Mouse (Mus musculus): ENCODE data around the gene Fmn2. TPM values are rescaled to one million over a fixed set of nuclear protein-coding genes. Genes with fewer than 3 reads are reported as not detected.

Gene Fmn2
- polyA plus RNA-seq, 1 experiment = not detected

DNA sequence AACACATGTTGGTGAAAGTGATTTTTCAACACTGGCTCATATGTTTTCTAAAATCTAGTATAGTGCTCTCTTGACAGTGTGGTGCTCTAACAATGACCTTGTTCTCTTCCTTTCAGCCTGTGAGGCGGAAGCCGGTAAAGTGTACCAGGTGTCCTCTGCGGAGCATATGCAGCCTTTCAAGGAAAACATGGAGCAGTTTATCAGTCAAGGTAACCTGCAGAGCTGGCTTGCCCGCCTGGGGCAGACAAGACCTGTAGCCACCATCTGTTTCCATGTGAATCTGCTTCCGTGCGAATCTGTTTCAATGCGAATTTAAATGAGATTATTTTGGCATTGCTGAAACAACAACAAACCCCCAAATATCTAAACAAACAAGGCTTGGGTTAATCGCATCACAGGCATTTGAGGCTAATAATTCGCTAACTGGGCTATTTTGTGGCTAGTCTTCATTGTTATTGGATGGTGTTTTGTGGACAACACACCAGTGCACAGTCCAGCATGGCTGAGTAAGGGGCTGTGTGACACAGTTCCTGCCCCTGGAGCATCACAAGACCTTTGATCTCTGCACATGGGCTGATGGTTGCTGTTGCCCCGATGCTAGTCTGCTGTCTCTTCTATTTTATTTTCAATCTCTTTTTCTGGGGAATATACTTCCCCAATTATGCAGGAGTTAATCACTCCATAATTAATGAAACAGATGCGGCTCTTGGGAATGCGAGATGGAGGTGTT, 218.3 kb downstream of the Fmn2 start:
- Histone ChIP-seq H3K79me3 (ENCODE audit: low read depth) (no peaks in the 10 kb centered on the region), H3K79me2 (ENCODE audit: control insufficient read depth, insufficient read depth) (no peaks in the 10 kb centered on the region), H3K27me3 (ENCODE audit: control insufficient read depth, insufficient read depth, insufficient read length) (no peaks in the 10 kb centered on the region), H3ac (ENCODE audit: control insufficient read depth, insufficient read length, low read depth) (no peak overlapping the region), H3K4me3 (ENCODE audit: insufficient read depth, poor library complexity, severe bottlenecking) (no peak overlapping the region), H3K36me3 (ENCODE audit: control insufficient read depth, insufficient read depth) (no peaks in the 10 kb centered on the region)
- TF ChIP-seq FOSL1 (IDR thresholded peaks at IDR 0.05; ENCODE audit: insufficient read depth, low read length, poor library complexity, severe bottlenecking) (no peak), CTCF (IDR thresholded peaks at IDR 0.05; ENCODE audit: control insufficient read depth, insufficient read depth, insufficient read length) (no peak), MAX (IDR thresholded peaks at IDR 0.05) (no peak), MYOG (IDR thresholded peaks at IDR 0.05; ENCODE audit: control insufficient read depth, extremely low read depth, insufficient read length) (no peak), CEBPB (IDR thresholded peaks at IDR 0.05; ENCODE audit: low read depth) (no peak), MYOD1 (IDR thresholded peaks at IDR 0.05; ENCODE audit: control insufficient read depth, insufficient read length, low read depth) (no peak), USF1 (IDR thresholded peaks at IDR 0.05; ENCODE audit: low read depth) (no peak)

DNA sequence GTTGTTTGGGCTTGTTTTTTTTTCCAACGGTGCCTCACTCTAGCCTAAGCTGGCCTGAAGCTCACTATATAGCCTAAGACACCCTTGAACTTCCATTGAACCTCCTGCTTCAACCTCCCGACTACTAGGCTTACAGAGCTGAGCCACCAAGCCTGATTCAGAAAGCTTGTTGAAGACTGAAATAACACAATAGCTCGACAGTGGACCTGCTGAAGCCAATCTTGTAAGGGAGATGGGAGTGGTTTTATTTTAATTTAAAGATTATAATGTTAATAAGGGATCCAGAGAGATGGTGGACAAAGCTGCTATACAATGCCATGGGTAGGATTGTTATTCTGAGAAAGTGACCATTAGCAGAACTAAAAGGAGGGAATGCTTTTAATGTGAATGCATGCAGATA, 227.1 kb downstream of the Fmn2 start:
- Histone ChIP-seq H3K4me3 (ENCODE audit: insufficient read depth, poor library complexity, severe bottlenecking) (no peak overlapping the region), H3K27me3 (ENCODE audit: control insufficient read depth, insufficient read depth, insufficient read length) (no peaks in the 10 kb centered on the region), H3K79me3 (ENCODE audit: low read depth) (no peaks in the 10 kb centered on the region), H3K79me2 (ENCODE audit: control insufficient read depth, insufficient read depth) (no peaks in the 10 kb centered on the region), H3ac (ENCODE audit: control insufficient read depth, insufficient read length, low read depth) (no peak overlapping the region), H3K36me3 (ENCODE audit: control insufficient read depth, insufficient read depth) (no peaks in the 10 kb centered on the region)
- TF ChIP-seq CEBPB (IDR thresholded peaks at IDR 0.05; ENCODE audit: low read depth) = no peak
- no peak for TF ChIP-seq MAX (IDR thresholded peaks at IDR 0.05)
- TF ChIP-seq FOSL1 (IDR thresholded peaks at IDR 0.05; ENCODE audit: insufficient read depth, low read length, poor library complexity, severe bottlenecking) = no peak
- TF ChIP-seq MYOD1 (IDR thresholded peaks at IDR 0.05; ENCODE audit: control insufficient read depth, insufficient read length, low read depth) = no peak
- TF ChIP-seq CTCF (IDR thresholded peaks at IDR 0.05; ENCODE audit: control insufficient read depth, insufficient read depth, insufficient read length) = no peak

DNA sequence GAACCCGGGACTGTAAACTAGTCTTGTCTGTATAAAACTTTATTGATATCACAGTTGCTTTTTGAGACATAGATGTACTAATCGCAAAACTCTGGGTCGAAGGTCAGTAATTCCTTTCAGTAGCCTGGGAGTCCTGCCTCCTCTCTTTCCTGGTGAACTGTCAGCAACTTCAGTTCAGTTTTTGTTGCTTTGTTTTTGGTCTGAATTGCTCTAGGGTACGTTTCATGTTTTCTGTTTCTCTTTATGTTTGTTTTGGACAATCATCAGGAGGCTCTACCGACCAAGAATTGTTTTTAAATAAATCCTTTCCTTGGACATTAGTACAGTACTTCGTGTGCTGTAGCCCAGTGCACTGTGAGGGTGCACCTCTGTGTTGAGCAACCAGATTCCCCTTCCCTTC, 231.1 kb downstream of the Fmn2 start:
- Histone ChIP-seq H3K27me3 (ENCODE audit: control insufficient read depth, insufficient read depth, insufficient read length) (no peaks in the 10 kb centered on the region), H3ac (ENCODE audit: control insufficient read depth, insufficient read length, low read depth) (no peak overlapping the region), H3K79me2 (ENCODE audit: control insufficient read depth, insufficient read depth) (no peaks in the 10 kb centered on the region), H3K36me3 (ENCODE audit: control insufficient read depth, insufficient read depth) (no peaks in the 10 kb centered on the region), H3K79me3 (ENCODE audit: low read depth) (no peaks in the 10 kb centered on the region), H3K4me3 (ENCODE audit: insufficient read depth, poor library complexity, severe bottlenecking) (no peak overlapping the region)
- no peak for TF ChIP-seq CTCF (IDR thresholded peaks at IDR 0.05; ENCODE audit: control insufficient read depth, insufficient read depth, insufficient read length)
- no peak for TF ChIP-seq MAX (IDR thresholded peaks at IDR 0.05)

DNA sequence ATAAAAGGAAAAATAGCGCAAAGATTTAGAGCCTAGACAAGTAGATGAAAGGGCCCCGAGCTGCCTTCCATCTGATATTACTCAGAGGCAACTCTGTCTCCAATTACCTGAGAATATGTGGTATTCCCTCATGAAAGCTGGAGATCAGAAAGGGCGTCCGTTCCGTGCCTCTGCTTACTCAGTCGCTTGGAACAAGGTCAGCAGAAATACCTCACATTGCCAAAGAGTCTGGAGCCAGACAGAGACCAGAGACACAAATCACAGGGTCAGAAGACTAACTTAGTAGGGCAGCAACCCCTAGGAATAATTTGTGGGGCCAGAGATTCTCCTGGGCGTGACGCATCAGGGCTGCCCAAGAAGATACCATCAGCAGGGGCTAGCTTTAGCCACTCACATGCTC, 237.3 kb downstream of the Fmn2 start:
- no peak overlapping the region for H3K4me3 ChIP-seq (ENCODE audit: insufficient read depth, poor library complexity, severe bottlenecking)
- no peaks in the 10 kb centered on the region for H3K79me2 ChIP-seq (ENCODE audit: control insufficient read depth, insufficient read depth)
- TF ChIP-seq CTCF (IDR thresholded peaks at IDR 0.05; ENCODE audit: control insufficient read depth, insufficient read depth, insufficient read length) = no peak
- no peak for TF ChIP-seq MAX (IDR thresholded peaks at IDR 0.05)
- no peak for TF ChIP-seq CEBPB (IDR thresholded peaks at IDR 0.05; ENCODE audit: low read depth)
- no peak for TF ChIP-seq USF1 (IDR thresholded peaks at IDR 0.05; ENCODE audit: low read depth)
- TF ChIP-seq FOSL1 (IDR thresholded peaks at IDR 0.05; ENCODE audit: insufficient read depth, low read length, poor library complexity, severe bottlenecking) = no peak
- no peak for TF ChIP-seq MYOD1 (IDR thresholded peaks at IDR 0.05; ENCODE audit: control insufficient read depth, insufficient read length, low read depth)
- TF ChIP-seq MYOG (IDR thresholded peaks at IDR 0.05; ENCODE audit: control insufficient read depth, extremely low read depth, insufficient read length) = no peak
- H3ac ChIP-seq (ENCODE audit: control insufficient read depth, insufficient read length, low read depth) = no peak overlapping the region
- no peaks in the 10 kb centered on the region for H3K79me3 ChIP-seq (ENCODE audit: low read depth)
- no peaks in the 10 kb centered on the region for H3K36me3 ChIP-seq (ENCODE audit: control insufficient read depth, insufficient read depth)
- no peaks in the 10 kb centered on the region for H3K27me3 ChIP-seq (ENCODE audit: control insufficient read depth, insufficient read depth, insufficient read length)

DNA sequence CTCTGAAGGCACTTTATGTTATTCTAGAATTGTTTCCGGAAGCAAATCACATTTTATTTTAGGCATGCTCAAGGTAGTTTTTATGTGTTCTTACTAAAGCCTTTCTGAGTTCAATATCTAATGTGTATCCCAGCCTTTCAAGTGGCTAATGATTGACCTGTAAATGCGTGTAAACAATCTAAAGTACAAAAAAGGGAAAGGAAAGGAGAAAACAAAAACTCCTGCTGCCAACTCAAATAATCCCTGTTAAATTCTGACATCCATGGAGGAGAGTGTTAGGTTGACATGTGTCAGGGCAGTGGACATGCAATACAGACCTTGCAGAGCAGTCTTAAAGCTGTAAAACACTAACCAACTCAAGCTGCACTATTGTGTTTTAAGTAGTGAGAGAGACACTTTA, 241.0 kb downstream of the Fmn2 start:
- Histone ChIP-seq H3K79me3 (ENCODE audit: low read depth) (no peaks in the 10 kb centered on the region), H3K79me2 (ENCODE audit: control insufficient read depth, insufficient read depth) (no peaks in the 10 kb centered on the region), H3ac (ENCODE audit: control insufficient read depth, insufficient read length, low read depth) (no peak overlapping the region), H3K36me3 (ENCODE audit: control insufficient read depth, insufficient read depth) (no peaks in the 10 kb centered on the region), H3K27me3 (ENCODE audit: control insufficient read depth, insufficient read depth, insufficient read length) (no peaks in the 10 kb centered on the region), H3K4me3 (ENCODE audit: insufficient read depth, poor library complexity, severe bottlenecking) (no peak overlapping the region)
- no peak for TF ChIP-seq USF1 (IDR thresholded peaks at IDR 0.05; ENCODE audit: low read depth)
- no peak for TF ChIP-seq MYOG (IDR thresholded peaks at IDR 0.05; ENCODE audit: control insufficient read depth, extremely low read depth, insufficient read length)
- TF ChIP-seq CTCF (IDR thresholded peaks at IDR 0.05; ENCODE audit: control insufficient read depth, insufficient read depth, insufficient read length) = no peak
- no peak for TF ChIP-seq MAX (IDR thresholded peaks at IDR 0.05)
- TF ChIP-seq CEBPB (IDR thresholded peaks at IDR 0.05; ENCODE audit: low read depth) = no peak
- TF ChIP-seq FOSL1 (IDR thresholded peaks at IDR 0.05; ENCODE audit: insufficient read depth, low read length, poor library complexity, severe bottlenecking) = no peak
- no peak for TF ChIP-seq MYOD1 (IDR thresholded peaks at IDR 0.05; ENCODE audit: control insufficient read depth, insufficient read length, low read depth)

DNA sequence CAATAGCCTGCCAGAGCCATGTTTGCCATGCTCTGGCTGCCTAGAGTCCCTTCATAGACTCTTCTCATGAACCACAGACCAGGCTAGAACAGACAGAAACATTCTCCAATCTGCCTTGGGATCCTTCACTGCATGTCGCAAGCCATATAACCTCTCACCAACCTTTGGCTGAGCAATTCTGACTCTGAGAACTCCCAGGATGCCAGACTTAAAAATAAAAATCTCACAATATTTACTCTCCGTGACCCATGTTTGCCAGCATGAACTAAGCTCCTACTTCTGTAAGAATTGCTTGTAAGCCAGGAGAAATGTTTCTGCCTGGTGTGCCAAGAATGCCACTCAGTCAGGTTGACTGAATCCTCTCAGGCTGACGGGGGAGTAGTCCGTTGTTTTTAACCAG, 246.9 kb downstream of the Fmn2 start:
- H3K79me3 ChIP-seq (ENCODE audit: low read depth) = no peaks in the 10 kb centered on the region
- TF ChIP-seq MYOD1 (IDR thresholded peaks at IDR 0.05; ENCODE audit: control insufficient read depth, insufficient read length, low read depth) = no peak
- TF ChIP-seq MYOG (IDR thresholded peaks at IDR 0.05; ENCODE audit: control insufficient read depth, extremely low read depth, insufficient read length) = no peak
- TF ChIP-seq CTCF (IDR thresholded peaks at IDR 0.05; ENCODE audit: control insufficient read depth, insufficient read depth, insufficient read length) = no peak
- no peak for TF ChIP-seq MAX (IDR thresholded peaks at IDR 0.05)
- TF ChIP-seq USF1 (IDR thresholded peaks at IDR 0.05; ENCODE audit: low read depth) = no peak
- no peak for TF ChIP-seq CEBPB (IDR thresholded peaks at IDR 0.05; ENCODE audit: low read depth)
- no peak for TF ChIP-seq FOSL1 (IDR thresholded peaks at IDR 0.05; ENCODE audit: insufficient read depth, low read length, poor library complexity, severe bottlenecking)

More for the DNA sequence above, 246.9 kb downstream of the Fmn2 start:
- H3ac ChIP-seq (ENCODE audit: control insufficient read depth, insufficient read length, low read depth) = no peak overlapping the region
- H3K27me3 ChIP-seq (ENCODE audit: control insufficient read depth, insufficient read depth, insufficient read length) = no peaks in the 10 kb centered on the region
- H3K36me3 ChIP-seq (ENCODE audit: control insufficient read depth, insufficient read depth) = no peaks in the 10 kb centered on the region
- no peaks in the 10 kb centered on the region for H3K79me2 ChIP-seq (ENCODE audit: control insufficient read depth, insufficient read depth)
- no peak overlapping the region for H3K4me3 ChIP-seq (ENCODE audit: insufficient read depth, poor library complexity, severe bottlenecking)
